Mouse (Mus musculus): ENCODE results near the gene Hp1bp3. TPM values are rescaled to one million over a fixed set of nuclear protein-coding genes. Genes with fewer than 3 reads are reported as not detected.

The Hp1bp3 gene
- polyA plus RNA-seq, 1 experiment from 2014 or later = 131 TPM

GRCm38 (mm10) chr4:138272011-138272997, 56.2 kb downstream of the Hp1bp3 start:
- no peaks in the 10 kb centered on the region for H3K36me3 ChIP-seq (ENCODE audit: control insufficient read depth, insufficient read depth, low read length)
- H3K4me2 ChIP-seq (ENCODE audit: low read depth, low read length) = no peak overlapping the region
- ATAC-seq (ENCODE audit: insufficient read depth, low FRiP score) = peak; percentile 85
- H3K4me3 ChIP-seq (replicated peaks; ENCODE audit: low read length) = no peak overlapping the region
- no peaks in the 10 kb centered on the region for H3K9me3 ChIP-seq (replicated peaks; ENCODE audit: control insufficient read depth, low read length)
- H3K4me1 ChIP-seq (ENCODE audit: control insufficient read depth, insufficient read depth, low read length) = no peaks in the 10 kb centered on the region
- H3K27me3 ChIP-seq (ENCODE audit: control insufficient read depth, insufficient read depth, low read length) = no peaks in the 10 kb centered on the region
- WGBS = 55% methylated on average over 14 of the region's 14 CpGs
- no peak overlapping the region for H3K9ac ChIP-seq (ENCODE audit: low read length)
- no peak overlapping the region for H3K27ac ChIP-seq (ENCODE audit: low read length)

DNA sequence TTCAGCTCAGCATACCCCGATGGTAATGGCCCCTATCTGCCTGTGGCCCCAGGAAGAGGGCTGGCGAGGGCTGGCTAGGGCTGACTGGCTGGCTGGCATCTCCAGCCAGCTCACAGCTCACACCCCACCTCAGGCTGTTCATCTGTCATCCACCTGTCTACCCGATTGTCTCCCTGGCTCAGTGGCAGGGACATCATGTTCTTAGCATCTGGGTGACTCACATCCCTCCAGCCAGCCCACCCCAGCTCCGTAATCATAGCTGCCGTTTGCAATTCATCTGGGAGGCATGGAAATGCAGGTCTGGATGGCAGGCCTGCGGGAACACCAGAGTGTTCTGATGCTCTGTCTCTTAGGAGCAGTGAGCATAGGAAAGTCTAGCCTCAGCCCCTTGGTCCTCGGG, 62.2 kb downstream of the Hp1bp3 start:
- H3K4me1 ChIP-seq (ENCODE audit: control insufficient read depth, insufficient read depth, low read length) = no peaks in the 10 kb centered on the region
- no peak overlapping the region for H3K4me2 ChIP-seq (ENCODE audit: low read depth, low read length)
- no peaks in the 10 kb centered on the region for H3K27me3 ChIP-seq (ENCODE audit: control insufficient read depth, insufficient read depth, low read length)
- no peak overlapping the region for H3K9ac ChIP-seq (ENCODE audit: low read length)
- 65% methylated on average over 7 of the region's 7 CpGs for WGBS
- no peaks in the 10 kb centered on the region for H3K9me3 ChIP-seq (replicated peaks; ENCODE audit: control insufficient read depth, low read length)
- H3K27ac ChIP-seq (ENCODE audit: low read length) = no peak overlapping the region
- ATAC-seq (ENCODE audit: insufficient read depth, low FRiP score) = no peak
- H3K36me3 ChIP-seq (ENCODE audit: control insufficient read depth, insufficient read depth, low read length) = no peaks in the 10 kb centered on the region
- H3K4me3 ChIP-seq (replicated peaks; ENCODE audit: low read length) = no peak overlapping the region

DNA sequence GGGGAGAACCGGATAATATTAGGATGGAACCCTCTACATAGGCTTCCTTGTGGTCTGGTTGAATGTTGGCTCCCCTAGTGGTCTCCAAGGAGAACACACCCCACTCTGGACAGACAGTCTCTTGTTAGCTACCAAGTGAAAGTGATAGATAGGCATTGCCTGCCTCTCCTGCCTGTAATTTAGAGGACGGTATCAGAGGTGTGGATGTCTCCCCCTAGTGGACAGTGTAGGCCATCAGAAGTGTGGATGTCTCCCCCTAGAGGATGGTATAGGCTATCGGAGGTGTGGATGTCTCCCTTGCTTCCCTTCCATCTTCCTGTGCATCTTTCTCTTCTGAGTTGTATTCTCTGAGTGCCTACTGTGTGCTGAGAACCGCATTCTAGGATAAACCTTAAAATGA, 66.7 kb downstream of the Hp1bp3 start:
- ATAC-seq (ENCODE audit: insufficient read depth, low FRiP score) = no peak
- no peak overlapping the region for H3K9ac ChIP-seq (ENCODE audit: low read length)

DNA sequence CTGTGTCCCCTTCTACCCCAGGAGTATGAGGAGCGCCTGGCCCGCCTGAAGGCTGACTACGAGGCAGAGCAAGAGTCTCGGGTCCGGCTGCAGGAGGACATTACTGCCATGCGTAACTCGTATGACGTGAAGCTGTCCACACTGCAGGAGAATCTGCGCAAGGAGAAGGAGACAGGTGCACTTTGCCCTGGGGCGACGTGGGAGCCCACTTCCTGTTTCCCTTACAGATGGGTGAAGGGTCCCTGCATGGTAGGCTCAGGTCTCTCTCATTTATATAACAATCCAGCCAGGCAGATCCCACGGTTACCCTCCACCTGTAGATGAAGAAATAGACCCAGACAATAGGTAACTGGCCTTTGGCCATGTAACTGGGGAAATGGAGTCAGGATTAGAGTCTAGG, 70.3 kb downstream of the Hp1bp3 start:
- Histone ChIP-seq H3K9me3 (replicated peaks; ENCODE audit: control insufficient read depth, low read length) (no peaks in the 10 kb centered on the region), H3K4me1 (ENCODE audit: control insufficient read depth, insufficient read depth, low read length) (no peaks in the 10 kb centered on the region), H3K4me2 (ENCODE audit: low read depth, low read length) (no peak overlapping the region), H3K27me3 (ENCODE audit: control insufficient read depth, insufficient read depth, low read length) (no peaks in the 10 kb centered on the region), H3K9ac (ENCODE audit: low read length) (no peak overlapping the region), H3K36me3 (ENCODE audit: control insufficient read depth, insufficient read depth, low read length) (no peaks in the 10 kb centered on the region), H3K4me3 (replicated peaks; ENCODE audit: low read length) (no peak overlapping the region), H3K27ac (ENCODE audit: low read length) (no peak overlapping the region)
- WGBS = 75% methylated on average over 12 of the region's 12 CpGs
- ATAC-seq (ENCODE audit: insufficient read depth, low FRiP score) = no peak

More for the DNA sequence above, 66.7 kb downstream of the Hp1bp3 start:
- Histone ChIP-seq H3K9me3 (replicated peaks; ENCODE audit: control insufficient read depth, low read length) (no peaks in the 10 kb centered on the region), H3K4me2 (ENCODE audit: low read depth, low read length) (no peak overlapping the region), H3K4me3 (replicated peaks; ENCODE audit: low read length) (no peak overlapping the region), H3K4me1 (ENCODE audit: control insufficient read depth, insufficient read depth, low read length) (no peaks in the 10 kb centered on the region), H3K36me3 (ENCODE audit: control insufficient read depth, insufficient read depth, low read length) (no peaks in the 10 kb centered on the region), H3K27me3 (ENCODE audit: control insufficient read depth, insufficient read depth, low read length) (no peaks in the 10 kb centered on the region), H3K27ac (ENCODE audit: low read length) (no peak overlapping the region)
- WGBS = 26% methylated on average over 4 of the region's 4 CpGs

DNA sequence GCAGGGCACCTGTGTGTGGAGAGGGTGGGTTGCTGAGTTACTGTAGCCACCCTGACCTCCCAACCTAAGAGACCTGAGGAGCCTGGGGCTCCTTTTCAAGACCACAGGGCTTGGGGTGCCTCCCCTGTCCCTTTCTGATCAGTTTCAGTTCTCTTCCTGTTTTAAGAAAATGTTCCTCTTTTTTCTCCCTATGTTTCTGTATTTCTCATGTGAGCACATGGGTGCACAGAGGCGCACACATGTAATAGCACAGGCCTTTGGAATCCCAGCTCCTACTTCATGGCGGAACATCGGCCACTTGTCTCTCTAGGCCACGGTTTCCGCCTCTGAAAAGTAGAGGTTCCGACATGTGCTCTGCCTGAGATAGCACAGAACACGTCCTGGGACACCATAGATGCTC, 72.6 kb downstream of the Hp1bp3 start:
- no peaks in the 10 kb centered on the region for H3K9me3 ChIP-seq (replicated peaks; ENCODE audit: control insufficient read depth, low read length)
- no peak for ATAC-seq (ENCODE audit: insufficient read depth, low FRiP score)
- WGBS = 82% methylated on average over 7 of the region's 7 CpGs

GRCm38 (mm10) chr4:138292028-138292427, 75.9 kb downstream of the Hp1bp3 start:
- H3K9ac ChIP-seq (ENCODE audit: low read length) = no peak overlapping the region
- ATAC-seq (ENCODE audit: insufficient read depth, low FRiP score) = no peak
- 80% methylated on average over 13 of the region's 13 CpGs for WGBS
- H3K9me3 ChIP-seq (replicated peaks; ENCODE audit: control insufficient read depth, low read length) = no peaks in the 10 kb centered on the region
- H3K4me2 ChIP-seq (ENCODE audit: low read depth, low read length) = no peak overlapping the region
- no peak overlapping the region for H3K27ac ChIP-seq (ENCODE audit: low read length)
- no peaks in the 10 kb centered on the region for H3K27me3 ChIP-seq (ENCODE audit: control insufficient read depth, insufficient read depth, low read length)
- no peaks in the 10 kb centered on the region for H3K36me3 ChIP-seq (ENCODE audit: control insufficient read depth, insufficient read depth, low read length)
- H3K4me1 ChIP-seq (ENCODE audit: control insufficient read depth, insufficient read depth, low read length) = no peaks in the 10 kb centered on the region
- no peak overlapping the region for H3K4me3 ChIP-seq (replicated peaks; ENCODE audit: low read length)

More for the DNA sequence above, 72.6 kb downstream of the Hp1bp3 start:
- Histone ChIP-seq H3K4me2 (ENCODE audit: low read depth, low read length) (no peak overlapping the region), H3K4me3 (replicated peaks; ENCODE audit: low read length) (no peak overlapping the region), H3K4me1 (ENCODE audit: control insufficient read depth, insufficient read depth, low read length) (no peaks in the 10 kb centered on the region), H3K27ac (ENCODE audit: low read length) (no peak overlapping the region), H3K9ac (ENCODE audit: low read length) (no peak overlapping the region), H3K27me3 (ENCODE audit: control insufficient read depth, insufficient read depth, low read length) (no peaks in the 10 kb centered on the region), H3K36me3 (ENCODE audit: control insufficient read depth, insufficient read depth, low read length) (no peaks in the 10 kb centered on the region)

DNA sequence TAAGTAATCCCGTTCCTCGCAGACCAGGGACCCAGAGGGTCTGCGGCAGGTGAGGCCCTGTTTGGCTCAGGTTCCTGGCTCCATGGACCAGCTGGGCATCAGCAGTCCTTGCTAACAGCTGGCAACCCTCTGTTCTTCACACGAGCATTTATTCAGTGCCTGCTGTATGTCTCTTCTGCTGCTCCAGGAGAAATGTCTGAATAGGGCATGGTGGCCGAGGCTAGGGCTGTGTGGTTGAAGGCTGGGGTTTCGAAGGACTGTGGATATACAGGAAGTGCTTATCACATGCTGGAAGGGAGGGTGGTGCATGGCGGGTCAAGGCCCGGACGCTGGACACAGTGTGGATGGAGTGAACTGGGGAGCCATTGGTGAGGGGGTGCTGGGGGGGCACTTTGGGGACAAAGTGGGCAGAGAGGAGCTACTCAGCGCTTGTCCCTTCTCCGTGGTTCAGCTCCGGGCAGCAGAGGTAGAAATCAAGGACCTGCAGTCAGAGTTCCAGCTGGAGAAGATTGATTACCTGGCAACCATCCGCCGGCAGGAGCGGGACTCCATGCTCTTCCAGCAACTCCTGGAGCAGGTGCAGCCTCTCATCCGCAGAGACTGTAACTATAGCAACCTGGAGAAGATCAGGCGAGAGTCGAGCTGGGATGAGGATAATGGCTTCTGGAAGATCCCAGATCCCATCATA, 77.3 kb downstream of the Hp1bp3 start:
- Histone ChIP-seq H3K9ac (ENCODE audit: low read length) (peak overlapping the region; percentile 2; the same call in 1 of the 2 replicates), H3K27ac (ENCODE audit: low read length) (no peak overlapping the region), H3K4me1 (ENCODE audit: control insufficient read depth, insufficient read depth, low read length) (no peaks in the 10 kb centered on the region), H3K27me3 (ENCODE audit: control insufficient read depth, insufficient read depth, low read length) (no peaks in the 10 kb centered on the region), H3K4me2 (ENCODE audit: low read depth, low read length) (no peak overlapping the region), H3K9me3 (replicated peaks; ENCODE audit: control insufficient read depth, low read length) (no peaks in the 10 kb centered on the region), H3K36me3 (ENCODE audit: control insufficient read depth, insufficient read depth, low read length) (no peaks in the 10 kb centered on the region), H3K4me3 (replicated peaks; ENCODE audit: low read length) (no peak overlapping the region)
- ATAC-seq (ENCODE audit: insufficient read depth, low FRiP score) = no peak
- WGBS = 58% methylated on average over 18 of the region's 18 CpGs

DNA sequence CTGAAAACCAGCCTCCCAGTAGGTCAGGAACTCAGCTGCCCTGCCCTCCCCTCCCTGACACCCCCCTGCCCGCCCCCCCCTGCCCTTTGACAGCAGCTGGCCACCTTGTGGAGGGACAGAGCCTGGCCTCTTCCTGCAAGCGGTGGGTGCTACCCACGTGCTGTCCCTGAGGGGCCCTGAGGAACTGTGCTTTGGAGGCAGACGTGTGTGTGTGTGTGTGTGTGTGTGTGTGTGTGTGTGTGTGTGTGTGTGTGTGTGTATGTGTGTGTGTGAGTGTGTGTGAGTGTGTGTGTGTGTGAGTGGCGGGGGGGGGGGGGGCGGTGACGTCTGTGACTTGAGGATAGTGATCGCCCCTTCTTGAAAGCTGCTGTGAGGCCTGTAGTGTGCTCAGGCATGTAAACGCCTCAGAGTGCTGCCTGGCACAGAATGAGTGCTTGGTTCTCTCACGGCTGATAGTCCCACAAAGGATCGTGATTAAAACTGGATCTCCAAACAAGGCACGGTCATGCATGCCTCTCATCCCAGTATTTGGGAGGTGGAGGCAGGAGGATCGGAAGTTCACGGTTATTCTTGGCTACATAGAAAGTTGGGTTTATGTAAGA, 78.0 kb downstream of the Hp1bp3 start:
- WGBS = 73% methylated on average over 13 of the region's 14 CpGs
- Histone ChIP-seq H3K27ac (ENCODE audit: low read length) (no peak overlapping the region), H3K4me3 (replicated peaks; ENCODE audit: low read length) (no peak overlapping the region), H3K9me3 (replicated peaks; ENCODE audit: control insufficient read depth, low read length) (no peaks in the 10 kb centered on the region), H3K4me1 (ENCODE audit: control insufficient read depth, insufficient read depth, low read length) (no peaks in the 10 kb centered on the region), H3K27me3 (ENCODE audit: control insufficient read depth, insufficient read depth, low read length) (no peaks in the 10 kb centered on the region), H3K36me3 (ENCODE audit: control insufficient read depth, insufficient read depth, low read length) (no peaks in the 10 kb centered on the region), H3K9ac (ENCODE audit: low read length) (no peak overlapping the region), H3K4me2 (ENCODE audit: low read depth, low read length) (no peak overlapping the region)
- ATAC-seq (ENCODE audit: insufficient read depth, low FRiP score) = no peak
